Mouse (Mus musculus): Measurements from ENCODE around the gene Npb.

DNA sequence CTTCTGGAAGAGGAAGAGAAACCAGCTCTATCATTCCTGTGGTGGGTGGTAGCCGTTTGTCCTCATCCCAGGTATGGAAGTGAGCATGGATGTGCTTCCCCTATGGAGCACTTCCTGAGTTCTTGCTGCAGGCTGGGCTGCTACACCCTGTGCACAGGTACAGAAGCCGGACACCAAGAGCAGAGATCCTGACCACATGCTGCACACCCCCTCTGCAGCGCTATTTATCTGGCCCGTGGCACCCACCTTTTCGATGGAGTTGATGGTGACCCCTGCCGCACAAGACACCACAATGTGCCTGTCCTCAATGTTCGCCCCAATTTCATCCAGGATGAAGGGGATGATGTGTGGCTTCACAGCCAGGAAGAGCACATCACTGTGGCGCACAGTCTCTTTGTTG is 33.6 kb downstream of the Npb start:
- TF ChIP-seq CTCF (IDR thresholded peaks at IDR 0.05; ENCODE audit: low read depth) = no peak
- no peak for TF ChIP-seq EP300 (IDR thresholded peaks at IDR 0.05; ENCODE audit: low read depth)

All from liver, postnatal 0 days (tissue).